Mouse (Mus musculus) cerebellum, adult 9-10 months (tissue): ENCODE measurements at regions not wholly inside any gene's neighbourhood (a gene's known extent, or its start where the extent isn't known, plus 50 kb on each side); places are given as distances from the start of the nearest gene placed in this dataset.

Source experiments
- DNase-seq: peaks from one replicate; pipeline ENCODE4 v3.0.0; 2022

DNA sequence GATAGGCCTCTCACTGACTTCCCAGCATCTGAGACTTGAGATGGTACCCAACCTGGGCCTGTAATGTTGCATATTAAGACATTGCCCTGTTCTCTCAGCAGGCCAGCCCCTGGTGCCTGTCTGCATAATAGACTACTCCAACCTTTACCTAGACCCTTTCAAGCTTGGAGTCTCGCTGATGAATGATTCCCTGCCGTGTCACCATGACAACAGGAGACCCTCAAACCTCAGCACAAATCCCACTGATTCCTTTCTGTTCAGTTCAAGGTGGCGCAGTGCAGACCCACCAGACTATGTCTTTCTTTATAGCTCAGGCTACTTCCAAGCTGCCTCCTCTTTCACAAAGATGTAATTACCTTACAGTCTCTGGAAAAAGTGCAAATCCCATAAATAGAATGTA is 172.0 kb downstream of the Dcdc2c start:
- DNase-seq, result no peak

DNA sequence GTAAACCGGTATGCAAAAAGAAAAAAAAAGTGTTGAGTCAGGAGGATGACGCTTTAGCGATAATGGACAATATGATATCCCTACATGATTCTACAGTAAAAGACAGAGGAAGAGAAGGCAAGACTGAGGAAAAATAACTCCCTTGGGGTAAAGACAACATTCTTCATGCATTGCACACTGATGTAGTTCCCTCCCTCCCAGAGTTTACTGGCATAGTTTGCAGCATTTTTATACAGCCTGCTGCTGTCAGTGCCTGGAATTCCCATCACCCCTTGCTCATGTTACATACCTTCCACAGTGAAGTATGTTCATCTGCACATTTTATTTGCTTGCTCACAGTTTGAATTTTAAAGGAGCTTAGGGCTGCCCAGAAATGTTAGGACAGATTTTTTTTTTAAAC is 174.2 kb downstream of the Dcdc2c start:
- DNase-seq, result no peak

DNA sequence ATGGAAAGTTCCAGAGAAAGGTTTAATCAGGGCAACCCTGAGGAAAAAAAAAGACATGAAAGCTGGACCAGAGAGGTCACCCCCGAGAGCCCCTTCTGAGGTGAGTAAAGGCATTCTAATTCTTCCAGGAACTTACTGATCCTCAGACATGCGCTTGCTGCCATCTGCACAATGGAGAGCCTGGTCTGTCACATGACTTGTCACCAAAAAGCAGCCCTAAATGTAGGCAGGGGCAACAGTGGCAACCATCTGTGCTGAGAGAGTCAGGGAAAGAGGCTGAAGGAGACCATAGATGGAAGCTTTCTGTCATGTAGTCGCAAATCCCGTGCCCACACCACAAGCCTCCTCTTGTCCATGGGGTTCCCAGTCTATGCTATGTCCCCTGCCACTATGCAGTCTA is 174.8 kb downstream of the Dcdc2c start:
- no peak for DNase-seq

DNA sequence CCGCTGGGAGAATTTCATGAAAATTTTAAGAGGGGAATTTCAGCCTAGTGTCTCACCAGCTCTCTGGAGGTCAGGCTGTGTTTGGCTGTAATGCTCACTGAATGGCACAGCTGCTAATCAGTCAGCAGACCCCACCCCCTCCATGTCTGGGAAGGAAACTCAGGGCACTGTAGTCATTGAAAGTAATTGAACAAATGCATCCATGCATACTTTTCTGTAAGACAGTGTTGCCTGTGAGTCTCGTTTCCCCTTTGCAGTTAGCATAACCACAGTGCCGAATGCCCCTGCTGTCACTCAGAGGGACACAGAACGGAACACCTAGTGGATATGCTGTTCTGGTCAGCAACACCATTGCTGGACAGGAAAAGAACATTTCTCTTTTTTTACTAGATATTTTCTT is 175.4 kb downstream of the Dcdc2c start:
- DNase-seq, result no peak

DNA sequence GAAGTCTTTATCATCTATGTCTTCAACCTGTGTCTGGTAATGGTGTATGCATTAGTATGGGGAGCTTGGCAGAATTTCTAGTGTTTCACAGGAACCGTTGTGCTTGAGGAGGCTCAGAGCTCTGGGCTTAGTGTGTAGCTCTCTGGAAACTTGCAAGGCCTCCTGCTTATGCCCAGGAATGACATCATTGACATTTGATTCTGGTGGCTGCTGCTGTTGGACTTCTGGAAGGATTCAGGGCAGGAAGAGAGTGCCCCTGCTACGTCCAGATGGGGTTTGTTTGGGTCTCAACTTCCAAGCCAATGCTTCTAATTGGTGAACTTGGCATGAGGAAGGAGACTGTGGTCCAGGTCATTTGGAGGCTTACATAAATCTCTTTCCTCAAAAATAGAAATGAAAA is 186.9 kb downstream of the Dcdc2c start:
- DNase-seq, result no peak

DNA sequence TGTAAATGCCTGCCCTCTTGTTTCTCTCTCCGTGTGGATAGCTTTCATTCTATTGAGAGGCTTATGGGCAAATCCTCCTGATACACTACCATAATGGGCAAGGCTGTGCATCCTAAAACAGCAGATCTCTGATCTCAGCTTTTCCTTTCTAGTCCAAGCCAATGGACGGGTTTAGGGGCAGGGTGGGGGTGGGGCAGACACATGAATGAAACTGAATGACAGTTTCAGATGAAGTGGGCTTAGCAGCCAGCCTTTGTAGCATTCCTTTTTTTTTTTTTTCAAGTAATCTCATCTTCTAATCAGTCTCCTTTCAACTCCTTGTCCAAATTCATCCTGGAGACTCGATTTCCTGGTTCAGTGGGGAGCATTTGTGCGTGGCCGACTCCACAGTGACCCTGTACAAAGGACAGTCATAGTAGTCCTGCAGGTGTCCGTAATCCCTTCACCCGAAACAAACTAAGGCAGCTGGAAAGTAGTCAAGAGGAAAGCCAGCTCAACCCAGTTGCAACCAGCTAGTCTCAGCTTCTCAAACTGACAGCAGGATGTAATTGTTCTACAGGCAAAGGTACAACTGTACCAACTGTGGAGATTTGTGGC is 193.4 kb downstream of the Dcdc2c start:
- no peak for DNase-seq

DNA sequence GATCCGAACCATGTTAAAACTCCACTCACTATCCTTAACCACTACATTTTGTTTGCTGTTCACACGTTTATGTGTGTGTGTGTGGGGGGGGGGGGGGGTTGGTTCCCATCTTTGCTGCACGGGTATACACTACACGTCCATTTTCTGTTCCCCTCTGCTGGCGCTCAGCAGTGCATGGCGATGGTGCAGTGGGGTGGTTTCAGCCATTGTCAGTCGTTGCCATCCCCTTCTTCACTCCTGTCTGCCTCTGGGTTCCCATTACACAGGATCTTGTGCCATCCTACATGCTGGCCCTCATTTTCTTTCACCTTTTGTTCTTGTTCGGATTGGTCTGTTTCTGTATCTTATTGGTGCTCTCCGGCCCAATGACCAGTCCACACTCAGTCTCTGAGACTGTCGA is 194.4 kb downstream of the Dcdc2c start:
- DNase-seq, result no peak

DNA sequence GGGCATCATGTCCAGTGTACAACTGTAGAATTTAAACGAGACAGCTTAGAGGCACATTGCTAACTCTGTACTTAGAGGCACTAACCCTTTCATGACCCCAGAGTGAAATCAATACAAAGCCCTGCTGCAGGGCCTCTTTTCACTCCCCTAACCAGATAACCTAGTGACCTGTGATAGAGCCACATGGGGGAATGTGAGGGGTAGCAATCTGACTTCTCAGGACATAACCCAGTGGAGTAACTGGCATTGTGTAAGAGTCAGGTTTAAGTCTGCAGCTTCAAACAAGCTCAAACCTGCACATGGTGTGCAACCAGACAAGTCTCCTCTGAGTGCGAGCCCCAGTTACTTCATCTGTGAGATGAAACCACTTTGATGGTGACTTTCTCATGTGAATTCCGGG is 199.1 kb downstream of the Dcdc2c start:
- no peak for DNase-seq

DNA sequence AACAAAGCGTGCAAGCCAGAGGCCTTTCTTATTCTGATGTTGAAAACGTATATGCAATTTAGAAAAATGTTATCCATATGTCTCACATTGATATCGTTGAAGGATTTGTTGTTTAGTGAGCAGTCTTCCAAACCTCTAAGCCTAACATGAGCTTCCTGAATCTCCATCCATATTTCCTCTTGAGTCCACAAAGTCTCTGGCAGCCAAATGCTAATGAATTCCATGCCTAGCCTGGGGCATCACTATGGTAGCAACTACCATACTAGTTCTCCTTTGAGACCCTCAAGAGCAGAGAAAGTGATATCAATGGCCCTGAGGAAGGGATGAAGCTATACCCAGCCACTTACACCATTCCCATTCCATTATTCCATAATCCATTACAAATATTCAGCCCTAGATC is 199.6 kb downstream of the Dcdc2c start:
- DNase-seq, result no peak

DNA sequence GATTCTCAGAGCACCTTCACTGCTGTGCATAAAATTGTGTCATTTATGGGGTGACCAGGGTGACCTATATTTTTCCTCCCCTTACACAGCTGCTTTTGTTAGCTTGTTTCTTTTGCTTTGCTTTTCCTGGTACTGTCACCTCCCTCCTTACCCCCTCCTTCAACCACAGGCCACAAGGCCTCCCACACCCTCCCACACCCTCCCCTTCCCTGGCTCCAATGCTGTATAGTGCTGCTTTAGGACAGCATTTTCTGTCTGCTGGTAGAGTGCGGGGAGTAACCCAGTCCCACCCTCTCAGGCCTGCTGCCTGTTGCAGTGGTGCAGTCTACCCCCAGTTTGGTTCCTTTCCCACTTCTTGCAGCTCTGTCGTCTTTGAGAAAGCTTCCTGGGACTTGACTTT is 209.5 kb downstream of the Dcdc2c start:
- no peak for DNase-seq

DNA sequence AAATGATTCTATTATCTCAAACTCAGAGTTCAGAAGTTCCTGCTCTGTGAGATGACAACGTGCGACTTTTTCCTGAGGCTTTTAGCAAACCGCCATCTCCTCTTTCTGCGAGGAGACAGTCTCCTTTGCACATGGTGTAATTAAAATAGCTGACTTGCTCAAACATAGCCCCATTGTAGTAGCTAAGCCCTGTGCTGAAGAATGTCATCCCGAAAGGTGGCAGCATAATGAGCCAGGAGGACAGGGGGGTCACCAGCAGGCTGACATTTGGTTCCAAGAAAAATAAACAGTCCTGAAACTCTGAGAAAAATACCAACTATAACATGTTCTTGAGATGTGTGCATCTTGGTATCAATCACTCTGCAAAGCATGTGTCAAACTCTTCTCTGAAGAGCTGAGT is 219.6 kb downstream of the Dcdc2c start:
- DNase-seq, result no peak

DNA sequence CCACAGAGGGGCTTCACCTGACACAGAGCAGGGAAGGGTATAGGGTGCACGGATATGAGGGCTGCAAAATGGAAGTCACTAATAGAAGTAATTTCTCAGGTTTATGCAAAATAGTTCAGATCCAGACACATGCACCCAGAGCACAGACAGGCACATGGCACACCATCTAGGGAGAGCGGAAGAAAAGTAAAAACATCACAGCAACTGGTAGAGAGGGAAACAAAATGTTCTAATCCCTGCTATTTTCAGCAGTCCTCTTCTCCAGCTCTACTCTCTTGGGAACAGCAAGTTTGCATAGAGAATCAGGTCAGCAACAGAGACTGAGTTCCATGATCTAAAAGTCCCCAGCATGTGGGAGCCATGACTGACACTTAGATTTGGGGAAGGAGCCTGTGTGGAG is 220.4 kb downstream of the Dcdc2c start:
- no peak for DNase-seq

DNA sequence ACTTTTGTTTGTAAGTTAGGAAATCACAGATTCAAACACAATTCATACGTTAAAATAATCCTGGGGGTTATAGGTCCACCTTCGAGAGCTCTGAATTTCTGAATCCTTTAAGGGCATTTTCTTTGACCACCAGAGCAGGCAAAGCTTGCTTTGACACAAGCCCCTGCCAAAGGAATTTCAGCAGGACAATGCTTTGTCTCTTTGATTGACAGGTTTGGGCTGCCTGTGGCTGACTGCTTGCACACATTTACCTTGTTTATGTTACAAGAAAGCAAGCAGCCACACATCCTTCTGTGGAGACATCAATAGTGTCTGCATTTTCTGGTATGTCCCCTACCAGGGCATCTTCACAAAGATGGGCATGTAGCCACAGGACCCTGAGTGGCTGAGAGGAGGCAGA is 228.5 kb downstream of the Dcdc2c start:
- no peak for DNase-seq

DNA sequence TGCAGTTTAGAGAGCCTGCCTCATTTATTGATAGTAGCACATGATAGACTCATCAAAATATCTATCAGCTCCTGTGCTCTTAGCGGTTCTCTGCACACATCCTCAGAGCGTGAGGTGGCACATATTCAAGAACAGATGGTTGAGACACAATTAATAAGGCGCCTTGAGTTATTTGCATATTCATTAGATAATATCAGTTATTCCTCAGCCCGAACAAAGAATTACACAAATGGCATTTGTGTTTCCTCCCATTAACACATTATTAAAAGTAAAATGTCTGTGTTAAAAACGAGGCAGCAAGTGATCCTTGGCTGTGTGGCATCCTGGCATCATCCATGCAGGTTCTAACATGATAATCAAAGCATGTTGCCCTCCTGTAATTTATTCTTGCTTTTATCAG is 243.0 kb downstream of the Dcdc2c start:
- no peak for DNase-seq

DNA sequence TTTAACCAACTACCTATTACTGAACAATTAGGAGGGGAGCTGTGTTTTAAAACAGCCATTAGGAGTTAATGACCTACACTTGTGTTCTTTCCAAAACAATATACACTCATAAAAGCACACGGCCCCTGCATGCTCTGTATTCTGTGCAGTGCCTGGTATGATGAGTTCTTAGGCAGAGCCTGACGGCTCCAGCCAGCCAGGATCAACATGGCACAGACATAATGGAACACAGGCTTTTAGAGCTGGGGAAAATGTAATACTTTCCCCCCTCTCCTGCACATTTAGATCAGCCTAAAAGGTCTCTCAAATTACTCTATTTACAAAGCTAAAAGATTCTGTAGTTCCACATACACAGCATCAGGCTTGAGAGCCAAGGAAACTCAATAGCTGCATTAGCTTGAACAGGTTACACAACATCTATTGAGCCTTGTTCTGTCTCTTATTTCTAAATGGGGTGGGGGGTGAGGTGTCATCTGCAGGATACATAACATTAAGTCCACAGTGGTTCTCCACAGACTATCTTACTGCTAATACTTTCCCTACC is 250.1 kb downstream of the Dcdc2c start:
- no peak for DNase-seq

DNA sequence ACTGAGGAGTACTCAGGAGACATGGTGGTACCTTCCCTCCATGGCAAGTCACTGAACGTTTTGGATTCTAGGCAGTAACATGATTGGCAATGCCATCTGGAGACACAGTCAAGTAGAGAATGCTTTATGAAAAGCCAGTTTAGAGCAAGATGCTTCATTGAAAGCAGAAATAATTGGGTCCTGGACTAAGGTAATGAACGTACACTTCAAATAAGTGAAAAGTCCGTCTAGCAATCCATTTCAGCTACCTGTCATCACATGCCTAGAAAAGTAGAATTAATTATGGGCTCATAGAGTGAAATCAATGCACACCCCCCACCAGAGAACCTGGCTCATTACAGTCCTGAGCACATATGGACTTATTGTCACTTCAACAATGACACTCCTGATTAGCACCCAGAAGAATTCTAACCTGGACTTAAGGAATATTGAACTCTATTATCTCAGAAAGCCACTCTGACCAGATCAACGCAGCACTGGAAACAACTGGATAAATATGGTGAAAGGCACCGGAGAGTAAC is 263.8 kb downstream of the Dcdc2c start:
- DNase-seq, result no peak

DNA sequence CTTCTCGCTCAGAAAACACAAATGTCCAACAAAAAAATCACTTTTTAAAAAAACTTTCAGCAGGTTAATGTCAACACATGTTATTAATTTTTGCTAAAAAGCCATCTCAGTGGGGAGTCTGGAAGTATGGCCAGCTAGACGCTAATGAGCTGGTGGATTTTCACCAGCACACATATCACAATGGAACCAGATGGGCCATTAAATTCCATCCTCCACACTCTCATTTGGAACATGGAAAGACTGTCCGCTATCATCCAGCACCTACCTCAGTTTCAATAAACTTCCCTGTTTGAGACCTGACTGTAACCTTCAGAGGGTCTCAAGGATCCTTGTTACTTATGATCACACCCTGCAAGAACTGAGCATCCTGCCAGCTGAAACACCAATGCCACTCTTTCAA is 296.7 kb downstream of the Dcdc2c start:
- no peak for DNase-seq

DNA sequence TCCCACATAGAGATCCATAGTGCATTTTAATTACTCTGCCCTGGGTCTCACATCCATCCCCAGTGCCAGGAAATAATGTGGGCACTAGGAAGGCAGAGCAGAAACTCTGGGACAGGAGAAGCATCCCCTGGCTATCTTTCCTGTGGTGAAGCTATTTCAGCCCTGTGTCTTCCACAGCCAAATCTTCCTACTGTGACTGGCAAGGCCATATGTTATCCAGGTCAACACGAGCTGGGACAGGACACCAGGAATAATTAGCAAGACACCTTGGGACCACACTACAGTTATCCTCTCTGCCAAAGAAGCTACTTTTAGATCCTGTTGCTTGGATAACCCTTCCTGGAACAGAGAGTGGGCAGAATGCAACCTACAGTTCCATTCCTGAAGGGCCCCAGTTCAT is 301.7 kb downstream of the Dcdc2c start:
- DNase-seq, result no peak

DNA sequence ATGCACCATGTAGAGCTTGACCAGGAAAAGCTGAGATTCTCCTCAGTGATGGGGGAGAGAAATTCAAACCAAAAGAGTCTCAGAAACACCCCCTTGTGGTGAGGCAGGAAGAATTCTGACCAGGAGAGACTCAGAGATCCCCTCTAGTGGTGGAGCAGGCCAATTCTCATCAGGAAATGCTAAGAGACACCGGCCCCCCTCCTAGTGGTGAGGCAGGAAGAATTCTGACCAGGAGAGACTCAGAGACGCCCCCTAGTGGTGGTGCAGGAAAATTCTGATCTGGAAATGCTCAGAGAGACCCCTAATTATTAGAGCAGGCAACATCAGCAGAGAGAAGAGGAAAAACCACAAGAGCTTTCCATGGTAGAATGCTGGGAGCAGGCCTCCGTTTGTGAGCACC is 303.4 kb downstream of the Dcdc2c start:
- DNase-seq, result peak; percentile 1

DNA sequence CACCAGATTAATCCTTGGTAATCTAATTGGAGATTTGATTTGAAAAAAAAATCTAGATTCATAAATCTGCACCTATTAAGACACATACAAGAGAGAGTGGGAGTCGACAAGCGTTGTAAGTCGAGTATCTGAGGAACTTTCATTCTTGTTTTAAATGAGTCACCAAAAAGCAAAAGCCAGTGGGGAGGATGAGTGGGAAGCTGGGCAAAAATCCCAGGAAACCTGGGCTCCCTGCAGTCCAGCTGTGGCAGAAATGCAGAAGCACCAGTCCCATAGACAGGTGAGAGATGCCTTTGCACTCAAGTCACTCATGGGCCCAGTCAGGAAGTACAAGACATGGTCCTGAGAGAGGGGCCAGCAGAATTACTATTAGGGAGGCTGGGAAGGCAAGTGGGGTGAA is 303.9 kb downstream of the Dcdc2c start:
- no peak for DNase-seq

DNA sequence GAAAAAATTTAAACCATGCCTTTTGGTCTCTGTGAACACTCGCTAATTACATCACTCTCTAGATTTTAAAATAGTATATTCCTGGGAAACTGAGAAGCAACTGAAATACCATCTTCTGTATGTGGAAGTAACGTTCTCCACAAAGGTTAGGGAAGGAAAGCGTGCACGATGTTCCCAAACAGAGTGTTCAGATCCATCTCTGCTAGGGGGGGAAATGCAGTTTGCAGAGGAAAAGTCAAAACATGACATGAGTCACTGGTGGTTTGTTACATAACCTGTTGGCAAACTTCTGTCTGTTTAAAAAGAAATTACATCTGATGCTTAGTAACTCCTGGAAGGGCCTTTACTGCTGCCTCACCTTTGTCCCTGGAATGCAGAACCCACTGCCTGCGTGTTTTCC is 314.2 kb downstream of the Dcdc2c start:
- DNase-seq, result no peak

DNA sequence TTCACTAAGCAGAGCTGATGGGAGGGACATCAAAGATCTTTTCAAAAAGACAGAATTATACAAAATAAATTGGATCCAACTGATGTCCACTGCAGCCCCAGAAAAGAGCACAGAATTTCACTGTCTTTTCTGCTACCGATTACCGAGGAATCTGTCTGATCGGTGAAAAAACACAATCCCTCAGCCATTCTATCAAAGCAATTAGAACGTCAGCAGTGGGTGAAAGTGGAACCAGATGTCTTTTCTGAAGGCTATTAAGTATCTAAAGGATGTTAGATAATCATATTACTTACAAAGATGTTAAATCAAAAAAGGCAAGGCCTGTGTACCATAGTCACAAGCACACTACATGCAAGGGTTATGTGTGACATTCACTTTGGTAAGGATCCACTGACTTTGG is 315.2 kb downstream of the Dcdc2c start:
- DNase-seq, result no peak

DNA sequence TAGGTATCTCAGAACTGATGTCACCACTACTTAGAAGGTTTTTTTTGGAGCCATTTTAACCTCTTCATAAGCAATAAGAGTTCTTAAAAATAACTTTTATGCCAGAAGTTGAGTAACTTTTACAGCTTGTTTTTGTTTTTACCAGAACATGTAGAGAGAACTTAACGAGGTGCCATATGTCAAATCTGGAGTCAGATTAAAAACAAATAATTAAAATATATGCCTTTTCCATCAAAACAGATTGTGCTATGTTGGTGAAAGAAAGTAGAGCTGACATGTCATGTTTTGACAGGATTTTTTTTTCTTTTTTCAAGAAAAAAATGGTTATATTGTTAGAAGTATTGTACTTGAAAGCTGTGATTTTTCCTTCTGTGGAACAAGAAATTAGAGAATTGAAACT is 349.4 kb downstream of the Dcdc2c start:
- no peak for DNase-seq

DNA sequence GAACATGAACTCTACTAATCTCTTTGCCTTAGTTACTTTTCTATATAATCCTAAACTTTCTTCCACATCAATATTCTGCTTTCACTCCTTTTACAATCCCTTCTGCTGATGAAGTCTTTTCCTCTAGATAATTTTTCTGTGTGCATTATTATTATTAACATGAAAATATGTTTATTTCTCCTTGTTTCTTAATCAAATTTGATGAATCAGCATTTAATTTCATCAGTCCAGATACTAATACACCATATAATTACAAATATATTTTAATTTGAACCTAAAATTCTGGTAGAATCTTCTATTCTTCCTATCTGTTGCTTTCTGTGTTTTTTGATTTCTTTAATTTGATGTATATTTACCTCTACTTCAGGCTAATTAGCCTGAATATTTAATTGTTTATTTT is 365.5 kb downstream of the Dcdc2c start:
- DNase-seq, result no peak

DNA sequence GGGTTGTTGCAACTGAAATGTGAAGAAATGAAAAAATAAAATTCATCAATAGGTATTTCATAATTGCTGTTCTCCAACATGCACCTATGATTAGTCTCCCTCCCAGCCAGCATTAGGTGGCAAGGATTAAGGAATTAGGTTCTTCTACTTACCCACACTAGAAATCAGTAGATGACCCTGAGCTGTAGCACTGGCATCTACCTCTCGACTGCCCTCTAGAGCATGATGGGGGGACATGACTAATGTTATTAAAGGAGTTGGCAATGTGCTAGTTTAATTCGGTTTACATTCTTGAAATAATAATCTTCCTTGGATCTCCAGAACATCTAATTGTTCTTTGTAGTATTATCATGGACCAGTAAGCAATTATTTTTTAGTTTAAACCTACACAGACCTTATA is 370.9 kb downstream of the Dcdc2c start:
- no peak for DNase-seq

DNA sequence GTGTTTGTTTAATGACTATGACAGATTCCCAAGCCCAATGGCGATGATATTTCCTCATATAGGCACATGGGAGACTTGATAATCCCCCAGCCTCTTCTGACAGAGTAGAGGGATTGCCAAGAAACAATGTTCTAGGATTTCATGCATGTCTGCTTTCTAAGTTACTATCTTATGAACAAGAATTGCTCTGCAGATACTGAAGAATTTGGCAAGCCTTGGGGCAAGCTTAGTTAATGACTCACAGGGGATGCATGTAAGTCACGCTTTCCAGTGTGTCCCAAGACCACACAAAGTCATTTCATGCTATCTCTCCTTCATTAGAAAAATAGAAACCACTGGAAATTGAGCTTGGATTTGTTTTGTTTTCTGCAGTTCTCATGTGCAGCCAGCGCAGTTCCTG is 376.2 kb downstream of the Dcdc2c start:
- DNase-seq, result no peak
